Mouse (Mus musculus) B cell, adult (primary cell): ENCODE data around the gene Mfap3. TPM values are rescaled to one million over a fixed set of nuclear protein-coding genes. Genes with fewer than 3 reads are reported as not detected.

Experiments
- total RNA-seq: library from RNA; stranded (reverse); gene quantifications from 4 replicates; pipeline ENCODE4 v1.2.4, GENCODE M21; 2023; ENCODE audit not compliant: inconsistent age

The Mfap3 gene
- 24.8 to 27.7 TPM (median 27.2 TPM) in 4 replicates for total RNA-seq

GRCm38 (mm10) chr11:57518091-57518750 is at the start of gene Mfap3, which contains the start of gene Fam114a2:
Mfap3 (plus strand) TSS chr11:57518664.
Fam114a2 (minus strand) TSS chr11:57518617.

Other genes starting within 250 kb of the Mfap3 start
- 51.1 to 56.1 TPM (median 52.0 TPM) in 4 replicates for gene Fam114a2, start within 50 bp of the Mfap3 start, total RNA-seq
- gene Galnt10, start 126.8 kb downstream of the Mfap3 start, total RNA-seq: 25.8 to 30.7 TPM (median 28.6 TPM) in 4 replicates